Mouse (Mus musculus) liver, postnatal 0 days (tissue): Measurements from ENCODE around the gene Tsku.

ENCODE experiments used
- CTCF ChIP-seq: sonication (generic); IDR thresholded peaks from 2 replicates; pipeline ENCODE4 v1.5.1; 2016; ENCODE audit warnings: antibody characterized with exemption, low read depth
- EP300 ChIP-seq: IDR thresholded peaks from 2 replicates; pipeline ENCODE4 v1.6.1; 2016; ENCODE audit warnings: antibody characterized with exemption, low read depth, mild to moderate bottlenecking

- TF ChIP-seq CTCF (no peak), EP300 (no peak)
Measured at GRCm38 (mm10) chr7:98390486-98390885, 29.4 kb upstream of the Tsku start.
